Comparison of ENCODE assay signal across 8 mouse cellular contexts in the genomic region with DNA sequence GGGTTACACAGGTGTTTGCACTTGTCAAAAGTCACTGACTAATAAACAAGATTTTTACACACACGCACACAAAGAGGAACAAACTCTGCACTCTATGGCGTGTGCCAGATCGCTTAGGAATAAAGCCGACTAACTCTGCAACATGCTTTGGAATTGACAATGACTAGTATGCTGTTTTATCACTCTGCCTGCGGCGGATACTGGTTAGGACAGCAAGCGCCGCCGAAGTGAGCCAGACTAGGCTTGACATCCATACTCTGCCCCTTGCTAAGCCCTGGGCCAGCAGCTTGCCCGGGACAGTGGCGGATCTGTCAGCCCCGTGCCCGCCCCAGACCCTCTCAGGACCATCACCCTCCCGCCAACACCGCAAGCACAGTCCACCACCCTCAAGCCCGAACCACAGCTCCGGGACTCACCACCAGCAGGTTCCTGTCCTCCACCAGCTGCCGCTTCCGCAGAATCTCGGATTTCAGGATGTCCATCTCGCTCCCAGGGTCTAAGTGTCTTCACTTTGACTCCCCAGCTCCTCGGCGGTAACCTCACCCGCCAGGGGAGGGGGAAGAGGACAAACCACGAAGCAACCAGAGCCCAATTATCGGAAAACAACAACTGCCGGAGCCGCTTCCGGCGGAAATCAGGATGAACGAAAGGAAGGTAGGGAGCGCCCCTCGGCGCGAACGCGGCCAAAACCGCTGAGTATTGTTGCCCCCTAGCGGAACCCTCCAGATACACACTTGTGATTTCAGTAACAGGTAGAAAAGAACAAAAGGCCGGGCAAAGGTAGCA. TPM values are rescaled to one million over a fixed set of nuclear protein-coding genes. Genes with fewer than 3 reads are reported as not detected.
DNase-seq lines count a peak whose midpoint lies in the region; ATAC-seq lines count a peak whose summit lies in the region.

Gene Prpf18, minus strand, starts transcription at position 614 of the 786 bp plus-strand sequence.

- 1% methylated on average over 40 of the region's 40 CpGs for WGBS in intestine, embryonic 14.5 days

- H3K36me3 ChIP-seq in intestine, embryonic 14.5 days (ENCODE audit: control insufficient read depth, insufficient read depth, low read length), result peaks cover 8% of the 10 kb centered on the region; the same call in 1 of the 2 replicates

- H3K4me1 ChIP-seq in intestine, embryonic 14.5 days (replicated peaks; ENCODE audit: control insufficient read depth, insufficient read depth, low read length), result peaks cover 4% of the 10 kb centered on the region

- peak; percentile 90 to 97 for DNase-seq in adrenal gland, adult (ENCODE audit: inconsistent age in 2 of 2, low spot score in 1 of 2)
- peak; percentile 95 for DNase-seq in embryo, embryonic 10.5 days (ENCODE audit: low spot score)
- DNase-seq in gastrocnemius, postnatal 25 days, result peak; percentile 76
- DNase-seq in intestine, embryonic 14.5 days (ENCODE audit: low spot score), result peak; percentile 97
- peak; percentile 87 to 91 for DNase-seq in left cerebral cortex, postnatal 14 days (ENCODE audit: low spot score in 2 of 2)
- peak; percentile 95 for DNase-seq in mesoderm, embryonic 11.5 days (ENCODE audit: low read depth, low spot score)
- DNase-seq in right cerebral cortex, postnatal 36 days (ENCODE audit: low spot score in 2 of 2), result peak; percentile 78 to 83
- peak; percentile 86 for DNase-seq in yolk sac, embryonic 10.5 days (ENCODE audit: low spot score)

- peak; percentile 87 for ATAC-seq in intestine, embryonic 14.5 days (replicated peaks; ENCODE audit: low FRiP score, low TSS enrichment, low read depth)

- no peaks in the 10 kb centered on the region for H3K27me3 ChIP-seq in intestine, embryonic 14.5 days (replicated peaks; ENCODE audit: control insufficient read depth, insufficient read depth, low read length)

- peak within 1 kb of the TSS; percentile 96 for H3K4me3 ChIP-seq in intestine, embryonic 14.5 days (ENCODE audit: low read depth, low read length)

- H3K27ac ChIP-seq in intestine, embryonic 14.5 days (ENCODE audit: low read depth), result peak within 1 kb of the TSS; percentile 69

- intact Hi-C loops in left cerebral cortex, postnatal 14 days (cut with DNase I), result loop anchor here (1.0 kb wide), 1 partner anchor 213 kb away; no protein-coding TSS in a partner anchor

- H3K9me3 ChIP-seq in intestine, embryonic 14.5 days (ENCODE audit: control insufficient read depth, low read length), result no peaks in the 10 kb centered on the region

- H3K9ac ChIP-seq in intestine, embryonic 14.5 days (ENCODE audit: low read length), result peak within 1 kb of the TSS; percentile 90

- peak within 1 kb of the TSS; percentile 88 for H3K4me2 ChIP-seq in intestine, embryonic 14.5 days (ENCODE audit: low read length)

RNA-seq across cellular contexts. Expression of gene Prpf18, which starts in this region (rescaled TPM):
- total RNA-seq in gastrocnemius, postnatal 25 days (2021), result 10 to 100 TPM; 32.2 to 37.3 TPM
- polyA plus RNA-seq in intestine, embryonic 14.5 days (2014; fragmentation: Nextera tagmentation; extraction: Ambion mirVana), result 26.7 and 31.1 TPM in 2 replicates
- total RNA-seq in left cerebral cortex, postnatal 14 days (2021), result 10 to 100 TPM; 44.5 to 48.3 TPM

Comparison
In these comparisons a context has a peak if more than half of its experiments do, and no peak if none do; other contexts are left out.
1. Peak in every context shown above with its lines: DNase-seq, ATAC-seq, H3K4me3 ChIP-seq and H3K27ac ChIP-seq.